Mouse (Mus musculus) forebrain, postnatal 0 days (tissue): ENCODE results near the gene Hoxb4. TPM values are rescaled to one million over a fixed set of nuclear protein-coding genes. Genes with fewer than 3 reads are reported as not detected.

Experiments
- ATAC-seq: fragments of 200-750 bp; cut with Nextera tagmentation; 2 replicates; pipeline ENCODE4 v1.8.0; 2017; ENCODE audit warnings: mild to moderate bottlenecking, moderate library complexity
- DNase-seq: peaks from one replicate; pipeline ENCODE4 v3.0.0-alpha.2; 2015
- H3K27ac ChIP-seq: fragments of 300-500 bp; sonication (generic); 2 replicates; pipeline ENCODE4 v1.5.1; 2014; ENCODE audit warnings: low read depth, mild to moderate bottlenecking, antibody characterized with exemption, low read length, moderate library complexity, mixed read lengths
- H3K27me3 ChIP-seq: fragments of 300-500 bp; sonication (generic); 2 replicates; pipeline ENCODE4 v1.6.1; 2014; ENCODE audit warnings: mild to moderate bottlenecking, low read length, mixed read lengths; ENCODE audit not compliant: insufficient read depth
- H3K36me3 ChIP-seq: fragments of 300-500 bp; sonication (generic); 2 replicates; pipeline ENCODE4 v1.6.1; 2014; ENCODE audit warnings: mild to moderate bottlenecking, moderate library complexity; ENCODE audit not compliant: insufficient read depth
- H3K4me1 ChIP-seq: fragments of 300-500 bp; sonication (generic); 2 replicates; pipeline ENCODE4 v1.6.1; 2014; ENCODE audit warnings: antibody characterized with exemption; ENCODE audit not compliant: insufficient read depth
- H3K4me2 ChIP-seq: fragments of 300-500 bp; sonication (generic); 2 replicates; pipeline ENCODE4 v1.6.1; 2014; ENCODE audit warnings: low read depth, mild to moderate bottlenecking, moderate library complexity
- H3K4me3 ChIP-seq: fragments of 300-500 bp; sonication (generic); 2 replicates; pipeline ENCODE4 v1.5.1; 2014; ENCODE audit warnings: low read depth, low read length, mixed read lengths
- H3K9ac ChIP-seq: fragments of 300-500 bp; sonication (generic); 2 replicates; pipeline ENCODE4 v1.6.1; 2014; ENCODE audit warnings: mild to moderate bottlenecking
- H3K9me3 ChIP-seq: fragments of 300-500 bp; sonication (generic); 2 replicates; pipeline ENCODE4 v1.6.1; 2016; ENCODE audit warnings: low read length
- CTCF ChIP-seq: sonication (generic); IDR thresholded peaks from 2 replicates; pipeline ENCODE4 v1.5.1; 2016; ENCODE audit warnings: antibody characterized with exemption, control low read depth, low read depth
- WGBS: fragments of 180-500 bp; shearing (Covaris S2); extraction: QIAGEN DNeasy Blood & Tissue Kit; methylation state at CpG from one replicate; pipeline ENCODE4 v1.1.7; 2014; 5-methylcytosine and 5-hydroxymethylcytosine counted together
- polyA plus RNA-seq: library from polyadenylated mRNA; unstranded; fragments of >200 nt; fragmentation: Nextera tagmentation; extraction: Ambion mirVana; gene quantifications from 2 replicates; pipeline ENCODE4 v1.2.1, GENCODE M21; 2015
- total RNA-seq: library from RNA; depleted of rRNA; stranded (reverse); fragments of >200 nt; gene quantifications from 2 replicates; pipeline ENCODE4 v1.2.3, GENCODE M21; 2014

Hoxb4 gene
- total and polyA plus RNA-seq, 2 experiments from 2014 or later = not detected

DNA sequence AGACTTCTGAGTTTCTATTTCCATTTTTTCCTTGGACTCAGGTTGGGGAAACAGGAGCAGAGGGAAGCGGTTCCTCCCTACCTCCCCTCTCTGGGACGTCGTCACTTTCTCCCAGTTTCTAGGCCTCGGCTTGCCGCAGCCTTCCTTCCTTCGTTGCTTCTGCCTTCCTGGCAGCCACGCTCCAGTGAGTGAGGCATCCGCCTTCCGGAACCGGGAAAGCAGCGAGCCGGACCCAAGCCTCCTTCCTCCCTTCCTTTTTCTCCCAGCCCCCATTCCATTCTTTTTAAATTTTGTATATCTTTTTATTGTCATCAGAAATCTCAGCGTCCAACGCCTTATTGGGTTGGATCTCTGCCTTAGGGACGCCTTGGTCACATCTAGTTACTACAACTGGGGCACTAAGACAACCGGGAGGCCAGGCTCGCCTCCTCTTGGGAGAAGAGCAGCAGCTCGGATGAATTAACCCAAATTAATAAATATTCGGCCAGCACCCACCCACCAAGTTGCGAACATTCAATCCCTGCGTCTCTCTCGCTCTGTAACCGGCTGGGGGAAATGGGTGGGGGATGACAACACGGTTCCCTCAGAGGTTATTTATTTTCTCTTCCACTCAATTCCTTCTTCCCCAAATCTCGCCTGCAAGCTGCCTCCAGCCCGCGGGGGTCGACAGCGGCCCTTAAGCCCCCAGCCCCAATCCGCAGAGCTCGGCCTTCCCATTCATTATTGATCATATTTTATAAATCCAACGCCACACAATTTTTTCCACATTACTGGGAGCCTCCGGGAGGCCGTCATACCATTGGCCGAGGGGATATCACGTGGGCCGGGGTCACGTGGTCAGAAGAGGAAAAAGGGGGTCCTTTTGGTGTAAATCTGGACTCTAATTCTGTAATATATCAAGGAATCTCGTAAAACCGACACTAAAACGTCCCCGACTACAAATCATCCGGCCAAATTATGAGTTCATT is 32.0 kb upstream of the Hoxb4 start, which contains the start of gene Hoxb7:
Gene Hoxb7, plus strand, starts transcription at position 853 of the 968 bp plus-strand sequence.
- peaks cover 96% of the 10 kb centered on the region for H3K27me3 ChIP-seq
- no peak within 1 kb of the TSS for H3K27ac ChIP-seq
- H3K4me1 ChIP-seq = no peaks in the 10 kb centered on the region
- H3K4me3 ChIP-seq = no peak within 1 kb of the TSS
- no peak for TF ChIP-seq CTCF
- DNase-seq (peak; percentile 21), ATAC-seq (no peak)
- H3K9me3 ChIP-seq = no peaks in the 10 kb centered on the region
- H3K9ac ChIP-seq = no peak within 1 kb of the TSS
- H3K4me2 ChIP-seq = no peak within 1 kb of the TSS
- no peaks in the 10 kb centered on the region for H3K36me3 ChIP-seq
- WGBS = 2% methylated on average over 43 of the region's 43 CpGs

DNA sequence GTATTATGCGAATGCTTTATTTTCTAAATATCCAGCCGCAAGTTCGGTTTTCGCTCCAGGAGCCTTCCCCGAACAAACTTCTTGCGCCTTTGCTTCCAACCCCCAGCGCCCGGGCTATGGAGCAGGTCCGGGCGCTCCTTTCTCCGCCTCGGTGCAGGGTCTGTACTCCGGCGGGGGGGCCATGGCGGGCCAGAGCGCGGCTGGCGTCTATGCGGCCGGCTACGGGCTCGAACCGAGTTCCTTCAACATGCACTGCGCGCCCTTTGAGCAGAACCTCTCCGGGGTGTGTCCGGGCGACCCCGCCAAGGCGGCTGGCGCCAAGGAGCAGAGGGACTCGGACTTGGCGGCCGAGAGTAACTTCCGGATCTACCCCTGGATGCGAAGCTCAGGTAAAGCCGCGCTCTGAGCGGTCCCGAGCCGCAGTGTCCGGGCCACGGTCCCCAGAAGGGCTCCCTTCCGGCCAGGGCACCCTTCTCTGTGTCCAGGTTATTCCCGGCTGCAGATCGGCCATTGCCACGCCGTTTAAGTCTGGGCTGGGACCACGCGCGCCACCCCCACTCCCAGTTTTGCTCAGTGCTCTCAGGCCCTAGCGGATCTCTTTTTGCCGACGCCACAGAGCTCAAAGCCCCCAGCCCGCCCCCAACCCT is 31.2 kb upstream of the Hoxb4 start:
- H3K4me2 ChIP-seq = no peak overlapping the region

DNA sequence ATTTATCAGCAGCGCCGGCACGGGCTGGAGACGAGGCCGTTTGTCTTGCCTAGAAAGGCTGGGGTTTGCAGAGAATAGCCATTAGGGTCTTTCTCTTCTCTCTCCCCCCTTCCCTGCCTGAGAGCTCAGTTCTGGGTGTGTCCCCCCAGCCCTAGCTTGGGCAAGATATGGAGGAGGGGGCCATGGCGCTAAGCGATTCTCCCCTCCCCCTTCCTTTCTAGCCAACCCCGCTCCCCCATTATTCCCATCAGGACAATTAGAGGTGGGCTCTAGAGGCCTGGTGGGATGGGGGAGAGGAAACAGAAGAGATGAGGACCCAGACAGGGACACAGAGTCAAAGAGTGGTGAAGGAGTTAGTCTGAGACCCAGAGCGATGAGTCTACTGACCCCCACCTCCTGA is 30.7 kb upstream of the Hoxb4 start:
- no peaks in the 10 kb centered on the region for H3K4me1 ChIP-seq
- H3K27ac ChIP-seq = no peak overlapping the region
- no peaks in the 10 kb centered on the region for H3K36me3 ChIP-seq
- no peak overlapping the region for H3K4me2 ChIP-seq
- H3K9me3 ChIP-seq = no peaks in the 10 kb centered on the region
- no peak overlapping the region for H3K9ac ChIP-seq
- ATAC-seq (no peak), DNase-seq (no peak)
- peaks cover 93% of the 10 kb centered on the region for H3K27me3 ChIP-seq
- H3K4me3 ChIP-seq = no peak overlapping the region
- under 1% methylated on average over 9 of the region's 9 CpGs for WGBS
- TF ChIP-seq CTCF = no peak

More for the DNA sequence above, 31.2 kb upstream of the Hoxb4 start:
- 4% methylated on average over 55 of the region's 55 CpGs for WGBS
- Histone ChIP-seq H3K9me3 (no peaks in the 10 kb centered on the region), H3K27me3 (peaks cover 93% of the 10 kb centered on the region), H3K27ac (no peak overlapping the region), H3K4me3 (no peak overlapping the region), H3K4me1 (no peaks in the 10 kb centered on the region), H3K36me3 (no peaks in the 10 kb centered on the region), H3K9ac (no peak overlapping the region)
- TF ChIP-seq CTCF = no peak
- ATAC-seq (no peak), DNase-seq (no peak)

DNA sequence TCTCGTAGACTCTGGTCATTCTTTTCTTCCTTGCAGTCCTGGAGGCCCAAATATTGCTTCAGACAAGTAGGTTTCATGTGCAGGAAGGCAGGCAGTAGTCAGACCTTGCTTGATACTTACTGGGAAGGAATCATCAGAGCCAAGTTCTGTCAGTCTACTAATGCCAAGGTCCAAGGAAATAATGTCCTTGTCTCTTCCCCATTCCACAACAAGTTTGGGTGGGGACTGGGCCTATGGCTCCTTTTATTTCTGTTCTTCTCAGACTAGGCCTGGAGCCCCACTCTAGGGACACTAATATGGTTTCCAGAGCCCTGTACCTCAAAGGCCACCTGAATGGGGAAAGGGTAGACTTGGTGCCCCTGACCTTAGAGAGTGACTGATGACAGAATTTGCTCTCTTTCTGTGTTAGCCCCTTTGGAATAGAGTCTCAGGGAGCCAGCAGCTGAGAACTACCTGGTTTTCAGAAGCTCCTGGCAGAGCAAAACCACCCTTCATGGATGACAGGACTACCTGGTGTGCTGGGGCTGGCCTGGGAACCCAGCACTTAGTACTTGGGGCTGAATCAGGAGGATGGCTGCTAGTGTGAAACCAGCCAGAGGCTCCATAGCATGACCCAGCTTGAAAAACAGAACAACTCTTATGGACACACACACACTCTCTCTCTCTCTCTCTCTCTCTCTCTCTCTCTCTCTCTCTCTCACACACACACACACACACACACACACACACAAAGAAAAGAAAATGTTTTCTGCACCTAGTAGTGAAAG is 29.4 kb upstream of the Hoxb4 start:
- Histone ChIP-seq H3K27ac (no peak overlapping the region), H3K4me2 (no peak overlapping the region)
- WGBS = 7% methylated on average over 1 of the region's 1 CpGs

DNA sequence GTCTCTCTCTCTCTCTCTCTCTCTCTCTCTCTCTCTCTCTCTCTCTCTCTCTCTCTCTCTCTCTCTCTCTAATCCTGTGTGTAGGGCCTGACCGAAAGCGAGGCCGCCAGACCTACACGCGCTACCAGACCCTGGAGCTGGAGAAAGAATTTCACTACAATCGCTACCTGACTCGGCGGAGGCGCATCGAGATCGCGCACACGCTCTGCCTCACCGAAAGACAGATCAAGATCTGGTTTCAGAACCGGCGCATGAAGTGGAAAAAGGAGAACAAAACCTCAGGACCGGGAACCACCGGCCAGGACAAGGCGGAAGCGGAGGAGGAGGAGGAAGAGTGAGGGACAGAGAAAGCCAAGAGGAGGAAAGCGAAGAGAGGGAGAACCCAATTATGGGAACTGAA is 28.8 kb upstream of the Hoxb4 start:
- H3K4me2 ChIP-seq = no peak overlapping the region
- peaks cover 94% of the 10 kb centered on the region for H3K27me3 ChIP-seq
- TF ChIP-seq CTCF = no peak
- no peak for DNase-seq
- 1% methylated on average over 21 of the region's 21 CpGs for WGBS
- ATAC-seq = no peak
- H3K4me3 ChIP-seq = no peak overlapping the region
- H3K36me3 ChIP-seq = no peaks in the 10 kb centered on the region
- H3K9ac ChIP-seq = no peak overlapping the region
- no peaks in the 10 kb centered on the region for H3K9me3 ChIP-seq
- H3K4me1 ChIP-seq = no peaks in the 10 kb centered on the region
- no peak overlapping the region for H3K27ac ChIP-seq

More for the DNA sequence above, 29.4 kb upstream of the Hoxb4 start:
- no peak for TF ChIP-seq CTCF
- Histone ChIP-seq H3K36me3 (no peaks in the 10 kb centered on the region), H3K9me3 (no peaks in the 10 kb centered on the region), H3K4me3 (no peak overlapping the region), H3K27me3 (peaks cover 93% of the 10 kb centered on the region), H3K4me1 (no peaks in the 10 kb centered on the region), H3K9ac (no peak overlapping the region)
- ATAC-seq (no peak), DNase-seq (no peak)

DNA sequence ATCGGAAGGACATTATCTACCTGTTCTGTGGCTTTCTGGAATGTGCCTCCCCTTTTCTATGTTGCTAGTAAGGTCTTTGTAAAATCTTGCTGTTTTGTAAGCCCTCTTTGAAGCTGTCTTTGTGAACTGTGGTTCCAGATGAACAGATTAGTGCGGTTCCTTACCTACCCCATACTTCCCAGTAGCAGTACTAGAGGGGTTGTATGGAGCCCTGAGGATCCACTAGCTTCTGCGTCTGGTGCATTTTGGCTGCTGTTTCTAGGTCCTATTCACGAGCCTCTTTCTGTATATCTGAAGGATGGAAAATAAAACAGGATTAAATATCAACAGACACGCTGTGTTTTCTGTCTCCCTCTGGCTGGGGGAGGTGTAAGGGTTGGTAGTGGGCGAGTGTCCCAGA is 28.2 kb upstream of the Hoxb4 start:
- 9% methylated on average over 6 of the region's 6 CpGs for WGBS
- DNase-seq (no peak), ATAC-seq (no peak)
- no peak overlapping the region for H3K4me3 ChIP-seq
- H3K9me3 ChIP-seq = no peaks in the 10 kb centered on the region
- H3K27me3 ChIP-seq = peaks cover 94% of the 10 kb centered on the region
- H3K9ac ChIP-seq = no peak overlapping the region
- TF ChIP-seq CTCF = no peak
- H3K27ac ChIP-seq = no peak overlapping the region
- H3K4me1 ChIP-seq = no peaks in the 10 kb centered on the region
- H3K4me2 ChIP-seq = no peak overlapping the region
- no peaks in the 10 kb centered on the region for H3K36me3 ChIP-seq
